Mouse (Mus musculus) neural tube, embryonic 11.5 days (tissue): ENCODE data around the gene Rufy3. TPM values are rescaled to one million over a fixed set of nuclear protein-coding genes. Genes with fewer than 3 reads are reported as not detected.

Source experiments
- ATAC-seq: fragments of 200-750 bp; cut with Nextera tagmentation; 2 replicates; pipeline ENCODE4 v1.8.0; 2017; ENCODE audit warnings: moderate number of reproducible peaks, mild to moderate bottlenecking, moderate TSS enrichment, moderate library complexity; ENCODE audit not compliant: insufficient read depth, low FRiP score, low TSS enrichment
- DNase-seq: peaks from one replicate; pipeline ENCODE4 v3.0.0-alpha.2; 2015; ENCODE audit warnings: low spot score
- H3K27ac ChIP-seq: fragments of 300-500 bp; sonication (generic); 2 replicates; pipeline ENCODE4 v1.5.1; 2014; ENCODE audit warnings: low read depth, mild to moderate bottlenecking, low read length
- H3K27me3 ChIP-seq: fragments of 300-500 bp; sonication (generic); 2 replicates; pipeline ENCODE4 v1.6.1; 2014; ENCODE audit warnings: mild to moderate bottlenecking, low read length, mixed read lengths; ENCODE audit not compliant: control insufficient read depth, insufficient read depth
- H3K36me3 ChIP-seq: fragments of 300-500 bp; sonication (generic); 2 replicates; pipeline ENCODE4 v1.6.1; 2014; ENCODE audit warnings: mild to moderate bottlenecking, low read length, moderate library complexity, mixed read lengths; ENCODE audit not compliant: control insufficient read depth, insufficient read depth
- H3K4me1 ChIP-seq: fragments of 300-500 bp; sonication (generic); 2 replicates; pipeline ENCODE4 v1.6.1; 2014; ENCODE audit warnings: low read length, mixed read lengths; ENCODE audit not compliant: control insufficient read depth, insufficient read depth
- H3K4me2 ChIP-seq: fragments of 300-500 bp; sonication (generic); 2 replicates; pipeline ENCODE4 v1.6.1; 2014; ENCODE audit warnings: low read depth, mild to moderate bottlenecking, moderate library complexity
- H3K4me3 ChIP-seq: fragments of 300-500 bp; sonication (generic); 2 replicates; pipeline ENCODE4 v1.5.1; 2014; ENCODE audit warnings: low read depth, low read length
- H3K9ac ChIP-seq: fragments of 300-500 bp; sonication (generic); 2 replicates; pipeline ENCODE4 v1.6.1; 2014; ENCODE audit warnings: mild to moderate bottlenecking, low read length
- H3K9me3 ChIP-seq: fragments of 300-500 bp; sonication (generic); 2 replicates; pipeline ENCODE4 v1.6.1; 2016; ENCODE audit warnings: low read length; ENCODE audit not compliant: control insufficient read depth
- WGBS: fragments of 180-500 bp; shearing (Covaris S2); extraction: QIAGEN DNeasy Blood & Tissue Kit; methylation state at CpG from one replicate; pipeline ENCODE4 v1.1.7; 2014; 5-methylcytosine and 5-hydroxymethylcytosine counted together
- polyA plus RNA-seq: library from polyadenylated mRNA; unstranded; fragments of >200 nt; fragmentation: Nextera tagmentation; extraction: Ambion mirVana; gene quantifications from 2 replicates; pipeline ENCODE4 v1.2.1, GENCODE M21; 2014

Rufy3 gene
- polyA plus RNA-seq, 1 experiment from 2014 or later, result 134 TPM

GRCm38 (mm10) chr5:88566034-88566841 lies 1.4 kb downstream of the Rufy3 start:
- Histone ChIP-seq H3K4me1 (no peaks in the 10 kb centered on the region; the same call in 1 of the 2 replicates), H3K9me3 (no peaks in the 10 kb centered on the region), H3K27me3 (no peaks in the 10 kb centered on the region), H3K27ac (0 out of 2 replicates have a peak overlapping the region, but pooled peaks have one; percentile 82), H3K4me2 (peak overlapping the region; percentile 56), H3K36me3 (no peaks in the 10 kb centered on the region), H3K9ac (peak overlapping the region; percentile 84), H3K4me3 (peak overlapping the region; percentile 97)
- WGBS, result 8% methylated on average over 14 of the region's 14 CpGs
- no peak for DNase-seq
- ATAC-seq, result no peak; the same call in 1 of the 2 replicates

DNA sequence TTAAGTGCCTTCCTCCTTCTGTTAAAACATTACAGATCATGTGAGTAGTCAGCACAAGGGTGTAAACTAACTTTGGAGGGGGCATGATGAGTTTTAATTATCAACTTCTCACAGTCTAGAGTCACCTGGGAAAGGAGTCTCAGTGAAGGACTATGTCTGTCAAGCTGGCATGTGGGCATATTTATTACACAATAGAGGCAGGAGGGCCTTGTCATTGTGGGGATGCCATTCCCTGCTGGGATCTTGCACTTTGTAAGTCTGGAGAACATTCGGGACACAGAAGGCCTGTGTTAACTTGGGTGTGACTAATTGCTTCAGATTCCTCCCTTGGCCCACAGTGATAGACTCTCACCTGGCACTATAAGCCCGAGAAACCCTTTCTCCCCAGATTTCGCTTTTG lies 4.7 kb downstream of the Rufy3 start:
- no peaks in the 10 kb centered on the region for H3K4me1 ChIP-seq
- no peak overlapping the region for H3K9ac ChIP-seq
- H3K36me3 ChIP-seq, result no peaks in the 10 kb centered on the region; the same call in 1 of the 2 replicates
- 64% methylated on average over 3 of the region's 3 CpGs for WGBS
- DNase-seq, result no peak
- no peak overlapping the region for H3K27ac ChIP-seq
- H3K27me3 ChIP-seq, result no peaks in the 10 kb centered on the region
- H3K4me3 ChIP-seq, result no peak overlapping the region
- no peak for ATAC-seq
- no peak overlapping the region for H3K4me2 ChIP-seq
- no peaks in the 10 kb centered on the region for H3K9me3 ChIP-seq

DNA sequence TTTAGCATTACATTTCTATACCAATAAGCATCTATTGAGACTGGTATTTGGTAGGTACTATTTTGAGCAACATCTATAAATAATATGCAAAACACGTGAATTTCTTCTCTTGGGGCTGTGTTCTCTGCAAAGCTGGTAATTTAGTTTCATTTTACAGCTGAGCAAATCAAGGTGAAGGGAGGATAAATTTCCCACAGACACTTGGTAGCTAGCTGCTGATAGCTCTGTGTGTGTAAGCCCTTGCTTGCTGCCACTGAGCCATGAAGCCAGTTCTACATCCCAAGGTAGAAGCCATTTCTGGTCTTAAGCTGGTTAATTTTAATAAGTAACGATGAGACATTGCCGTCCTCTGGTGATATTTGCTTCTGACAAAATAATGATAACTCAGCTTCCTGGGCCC lies 10.0 kb downstream of the Rufy3 start:
- H3K27ac ChIP-seq, result no peak overlapping the region
- no peak overlapping the region for H3K9ac ChIP-seq
- no peaks in the 10 kb centered on the region; the same call in 1 of the 2 replicates for H3K36me3 ChIP-seq
- 91% methylated on average over 3 of the region's 3 CpGs for WGBS
- no peak overlapping the region for H3K4me3 ChIP-seq
- no peaks in the 10 kb centered on the region for H3K9me3 ChIP-seq
- no peak overlapping the region for H3K4me2 ChIP-seq
- DNase-seq, result no peak
- no peaks in the 10 kb centered on the region for H3K27me3 ChIP-seq
- ATAC-seq, result no peak
- no peaks in the 10 kb centered on the region for H3K4me1 ChIP-seq

DNA sequence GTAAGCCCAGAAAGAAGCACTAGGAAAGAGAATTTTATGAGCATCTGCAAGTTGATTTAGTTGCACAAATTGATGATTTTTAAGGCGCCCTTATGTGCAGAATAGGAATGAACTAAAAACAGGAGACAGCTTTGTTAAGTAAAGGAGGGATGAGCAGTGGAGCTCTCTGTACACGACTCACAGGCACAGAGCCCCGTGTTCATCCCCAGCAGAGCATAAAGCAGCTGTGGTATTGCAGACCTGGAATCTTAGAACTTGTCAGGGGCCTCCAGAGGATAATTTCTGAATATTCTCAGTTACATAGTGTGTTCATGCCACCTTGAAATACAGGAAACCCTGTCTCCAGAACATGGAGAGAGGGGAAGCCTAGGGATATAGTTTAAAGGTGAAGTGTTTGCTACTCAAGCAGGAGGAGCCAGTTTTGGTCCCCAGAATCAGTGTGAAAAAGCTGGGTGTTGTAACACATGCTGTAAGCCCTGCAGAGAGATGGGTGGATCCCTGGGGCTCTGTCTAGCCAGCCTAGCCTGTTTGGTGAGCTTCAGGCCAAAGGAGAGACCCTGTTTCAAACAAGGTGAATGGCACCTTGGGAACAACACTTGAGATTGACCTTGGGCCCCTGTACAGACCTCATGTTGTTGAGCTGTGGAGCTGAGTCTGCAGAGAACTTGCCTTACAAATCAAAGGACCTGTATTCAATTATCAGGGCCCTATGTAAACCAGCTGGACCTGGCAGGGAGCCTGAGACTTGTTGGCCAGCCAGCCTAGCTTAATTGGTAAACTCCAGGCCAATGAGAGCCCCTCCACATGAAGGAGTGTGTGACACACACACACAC lies 10.9 kb downstream of the Rufy3 start:
- ATAC-seq (no peak), DNase-seq (no peak)
- H3K4me2 ChIP-seq, result no peak overlapping the region

DNA sequence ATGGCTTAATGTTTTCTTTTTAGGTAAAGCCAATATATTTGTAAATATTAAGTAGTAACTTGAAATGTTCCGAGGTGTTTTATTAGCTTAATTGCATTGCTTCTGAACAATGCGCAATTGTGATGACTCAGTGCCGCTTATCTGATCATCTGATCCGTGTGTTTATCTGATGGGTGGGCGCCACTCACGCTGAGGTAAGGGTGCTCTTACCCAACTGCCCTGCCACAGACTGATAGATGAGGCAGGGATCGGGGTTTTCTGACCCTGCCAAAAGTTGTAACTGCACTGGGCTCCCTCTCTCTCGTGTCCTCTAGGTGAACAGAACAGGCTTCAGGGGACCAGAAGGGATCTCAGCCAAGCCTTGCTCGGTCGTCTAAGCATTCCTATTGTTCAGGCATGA lies 15.8 kb downstream of the Rufy3 start:
- 85% methylated on average over 10 of the region's 10 CpGs for WGBS

More for the DNA sequence above, 10.9 kb downstream of the Rufy3 start:
- Histone ChIP-seq H3K27ac (no peak overlapping the region), H3K4me1 (no peaks in the 10 kb centered on the region), H3K9me3 (no peaks in the 10 kb centered on the region), H3K9ac (no peak overlapping the region), H3K4me3 (no peak overlapping the region), H3K27me3 (no peaks in the 10 kb centered on the region), H3K36me3 (no peaks in the 10 kb centered on the region; the same call in 1 of the 2 replicates)
- 72% methylated on average over 3 of the region's 3 CpGs for WGBS

GRCm38 (mm10) chr5:88581343-88581742 lies 16.5 kb downstream of the Rufy3 start:
- H3K9me3 ChIP-seq, result no peaks in the 10 kb centered on the region
- 96% methylated on average over 6 of the region's 6 CpGs for WGBS
- ATAC-seq (no peak), DNase-seq (no peak)
- no peaks in the 10 kb centered on the region for H3K27me3 ChIP-seq
- H3K4me3 ChIP-seq, result no peak overlapping the region
- H3K4me1 ChIP-seq, result peaks cover 18% of the 10 kb centered on the region
- H3K9ac ChIP-seq, result no peak overlapping the region
- H3K27ac ChIP-seq, result no peak overlapping the region
- no peaks in the 10 kb centered on the region for H3K36me3 ChIP-seq
- no peak overlapping the region for H3K4me2 ChIP-seq

More for the DNA sequence above, 15.8 kb downstream of the Rufy3 start:
- H3K4me1 ChIP-seq, result peaks cover 13% of the 10 kb centered on the region
- no peaks in the 10 kb centered on the region for H3K27me3 ChIP-seq
- no peak overlapping the region for H3K4me2 ChIP-seq
- no peak for DNase-seq
- no peak for ATAC-seq
- no peaks in the 10 kb centered on the region for H3K9me3 ChIP-seq
- no peaks in the 10 kb centered on the region for H3K36me3 ChIP-seq
- H3K4me3 ChIP-seq, result no peak overlapping the region
- H3K27ac ChIP-seq, result no peak overlapping the region
- no peak overlapping the region for H3K9ac ChIP-seq

- peak overlapping the region; percentile 45 for H3K4me2 ChIP-seq
- H3K9me3 ChIP-seq, result no peaks in the 10 kb centered on the region
- H3K4me3 ChIP-seq, result peak overlapping the region; percentile 48
- peaks cover 22% of the 10 kb centered on the region for H3K4me1 ChIP-seq
- DNase-seq (peak; percentile 70), ATAC-seq (peak; percentile 93)
- H3K27me3 ChIP-seq, result no peaks in the 10 kb centered on the region
- 55% methylated on average over 9 of the region's 9 CpGs for WGBS
- no peak overlapping the region for H3K27ac ChIP-seq
- H3K36me3 ChIP-seq, result no peaks in the 10 kb centered on the region
- peak overlapping the region; percentile 55 for H3K9ac ChIP-seq
These were observed 18.6 kb downstream of the Rufy3 start for GRCm38 (mm10) chr5:88583271-88584031.

GRCm38 (mm10) chr5:88584061-88584460 lies 19.2 kb downstream of the Rufy3 start:
- peak overlapping the region; percentile 55 for H3K9ac ChIP-seq
- H3K4me2 ChIP-seq, result peak overlapping the region; percentile 45
- peaks cover 22% of the 10 kb centered on the region for H3K4me1 ChIP-seq
- ATAC-seq (peak; percentile 69), DNase-seq (peak; percentile 53)
- H3K9me3 ChIP-seq, result no peaks in the 10 kb centered on the region
- H3K27me3 ChIP-seq, result no peaks in the 10 kb centered on the region
- no peaks in the 10 kb centered on the region for H3K36me3 ChIP-seq
- H3K27ac ChIP-seq, result 0 out of 2 replicates have a peak overlapping the region, but pooled peaks have one; percentile 34
- peak overlapping the region; percentile 48 for H3K4me3 ChIP-seq
- WGBS, result 30% methylated on average over 9 of the region's 9 CpGs
